Mouse (Mus musculus): ENCODE data around the gene Galnt15.

GRCm38 (mm10) chr14:32037661-32038252 lies 9.0 kb downstream of the Galnt15 start:
- TF ChIP-seq CTCF (IDR thresholded peaks at IDR 0.05; ENCODE audit: low read depth) (no peak), EP300 (IDR thresholded peaks at IDR 0.05; ENCODE audit: low read depth) (no peak)
